Mouse (Mus musculus) Patski (cell line): ENCODE data around the gene Ust. TPM values are rescaled to one million over a fixed set of nuclear protein-coding genes. Genes with fewer than 3 reads are reported as not detected.
"Not testable (repeated sequence)": the region's sequence is repeated elsewhere in the genome, so short reads cannot be mapped to it uniquely, and the experiment has no call there.

ENCODE experiments used
- ATAC-seq: fragments of 100-300 bp; one replicate; pipeline ENCODE4 v1.8.0; 2021
- CTCF ChIA-PET: fragments of 350-600 bp; sonication (Branson Sonifier 250); formaldehyde crosslinking; loops from one replicate; lab custom pipeline; 2022; ENCODE audit warnings: inconsistent platforms; lab: Charles Lee
- POLR2A ChIA-PET: fragments of 350-600 bp; sonication (Branson Sonifier 250); formaldehyde crosslinking; loops from one replicate; lab custom pipeline; 2022; ENCODE audit warnings: antibody characterized with exemption, inconsistent platforms; lab: Charles Lee
- DNase-seq: peaks from one replicate; pipeline ENCODE4 v3.0.0-alpha.2; 2011; ENCODE audit warnings: low read depth, low spot score
- H3K27me3 ChIP-seq: fragments of 371-371 bp; one replicate; pipeline ENCODE4 v1.5.1; 2021
- CTCF ChIP-seq: fragments of 100-300 bp; IDR thresholded peaks from one replicate; pipeline ENCODE4 v1.5.1; 2021
- in situ Hi-C: fragments of 300-500 bp; cut with MboI; formaldehyde crosslinking; loops from 3 replicates; pipeline ENCODE4 v1.11.1; 2018; ENCODE audit warnings: low pct_unique_long_range_greater_than_20kb, mixed read lengths
- polyA plus RNA-seq: library from polyadenylated mRNA; unstranded; gene quantifications from one replicate; pipeline ENCODE4 v1.2.3, GENCODE M21; 2021

Ust gene
- 4.7 TPM for polyA plus RNA-seq

- no peaks in the 10 kb centered on the region for H3K27me3 ChIP-seq
- ChIA-PET POLR2A (no interaction called here), CTCF (interaction anchor here (1.0 kb wide), 2 partner anchors 11 to 13 kb away, joined by 3 to 4 read pairs; no protein-coding TSS in a partner anchor)
- TF ChIP-seq CTCF = no peak
- ATAC-seq = peak; percentile 87
- no peak for DNase-seq
- in situ Hi-C loops = loop anchor here (5.0 to 25.0 kb wide), 3 partner anchors 196 to 706 kb away; no protein-coding TSS in a partner anchor
These were observed at the start of gene Ust for GRCm38 (mm10) chr10:8518141-8519013. Gene Ust, minus strand, starts transcription at chr10:8518825.

DNA sequence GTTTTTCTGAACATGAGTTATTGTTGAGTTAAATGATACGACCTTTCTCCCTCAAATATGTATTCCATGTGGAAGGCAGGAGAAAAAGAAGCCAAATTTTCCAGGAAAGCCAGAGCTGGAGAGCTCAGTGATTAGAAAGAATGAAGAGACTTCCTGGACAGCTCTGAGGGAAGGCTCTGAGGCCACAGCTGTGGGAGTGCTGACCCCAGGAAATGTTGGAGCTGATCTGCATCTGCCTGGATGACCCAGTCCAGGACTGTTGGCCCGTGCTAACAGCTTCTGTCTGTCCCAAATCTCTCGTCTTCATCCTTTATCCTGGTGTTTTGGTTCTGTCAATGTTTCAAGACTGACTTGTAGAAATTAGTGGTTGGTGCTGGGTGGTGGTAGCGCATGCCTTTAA is 42.7 kb upstream of the Ust start:
- CTCF ChIA-PET = no interaction called here
- ATAC-seq = no peak
- POLR2A ChIA-PET = no interaction called here
- no peaks in the 10 kb centered on the region for H3K27me3 ChIP-seq
- DNase-seq = no peak
- no peak for TF ChIP-seq CTCF
- in situ Hi-C loops = no loop called here

GRCm38 (mm10) chr10:8559566-8559965 is 40.9 kb upstream of the Ust start:
- H3K27me3 ChIP-seq, CTCF ChIA-PET, in situ Hi-C loops, ATAC-seq, POLR2A ChIA-PET, DNase-seq: not testable (repeated sequence)

GRCm38 (mm10) chr10:8552239-8552638 is 33.6 kb upstream of the Ust start:
- CTCF ChIA-PET, H3K27me3 ChIP-seq, in situ Hi-C loops, DNase-seq, POLR2A ChIA-PET, ATAC-seq: not testable (repeated sequence)

DNA sequence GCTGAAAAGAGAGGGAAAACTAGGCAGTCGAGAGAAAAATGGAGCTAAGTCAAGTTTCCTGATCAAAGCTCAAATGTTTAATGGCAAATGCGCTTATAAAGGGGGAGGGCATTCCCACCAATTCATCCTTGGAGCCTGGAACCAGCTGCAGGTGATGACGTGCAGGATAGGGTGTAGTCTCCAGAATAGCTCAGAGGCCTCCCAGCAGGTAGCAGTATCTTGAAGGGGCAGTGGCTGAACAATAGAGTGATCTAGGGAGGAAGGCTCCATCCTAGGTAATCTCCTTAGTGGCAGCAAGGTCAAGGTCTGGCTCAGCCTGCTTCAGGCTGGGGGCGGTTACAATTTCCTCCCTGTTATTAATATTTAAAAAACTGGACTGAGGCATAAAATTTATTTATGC is 33.0 kb upstream of the Ust start:
- in situ Hi-C loops, POLR2A ChIA-PET, DNase-seq, ATAC-seq, H3K27me3 ChIP-seq: not testable (repeated sequence)
- CTCF ChIA-PET = interaction anchor here (1.2 kb wide), 1 partner anchor 10 kb away, joined by 3 read pairs; no protein-coding TSS in a partner anchor

DNA sequence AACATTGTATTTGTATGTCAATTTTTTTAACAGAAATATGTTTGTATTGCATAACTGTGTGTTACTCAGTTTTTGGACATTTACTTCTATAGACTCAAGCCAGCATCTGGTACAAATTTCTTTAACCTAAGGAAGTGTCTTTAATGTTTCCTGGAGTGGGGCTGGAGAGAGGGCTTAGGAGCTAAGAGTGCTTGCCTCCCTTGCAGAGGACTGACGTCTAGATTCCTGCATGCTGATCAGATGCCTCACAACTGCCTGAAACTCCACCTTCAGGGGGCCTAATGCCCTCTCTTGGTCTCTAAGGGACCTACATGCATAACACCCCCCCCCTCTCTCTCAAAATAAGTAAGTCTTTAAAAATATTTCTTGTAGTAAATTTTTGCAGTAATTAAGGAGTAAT is 22.9 kb upstream of the Ust start:
- in situ Hi-C loops = no loop called here
- no peak for DNase-seq
- TF ChIP-seq CTCF = no peak
- no peaks in the 10 kb centered on the region for H3K27me3 ChIP-seq
- ChIA-PET CTCF (interaction anchor here (0.6 to 1.0 kb wide), 2 partner anchors 10 to 35 kb away, joined by 3 read pairs; no protein-coding TSS in a partner anchor), POLR2A (no interaction called here)
- no peak for ATAC-seq

GRCm38 (mm10) chr10:8535445-8535844 is 16.8 kb upstream of the Ust start:
- CTCF ChIA-PET = no interaction called here
- ATAC-seq (no peak), DNase-seq (no peak)
- in situ Hi-C loops = no loop called here
- no peaks in the 10 kb centered on the region for H3K27me3 ChIP-seq
- POLR2A ChIA-PET = no interaction called here
- no peak for TF ChIP-seq CTCF

- DNase-seq = no peak
- no peaks in the 10 kb centered on the region for H3K27me3 ChIP-seq
- POLR2A ChIA-PET = interaction anchor here (0.7 kb wide), 1 partner anchor 16 kb away, joined by 5 read pairs; no protein-coding TSS in a partner anchor
- CTCF ChIA-PET = interaction anchor here (0.6 to 1.1 kb wide), 2 partner anchors 13 to 196 kb away, joined by 3 read pairs; partner anchors contain the start of gene Ust
- no peak for ATAC-seq
- in situ Hi-C loops = no loop called here
- TF ChIP-seq CTCF = no peak
These were observed 13.0 kb upstream of the Ust start for GRCm38 (mm10) chr10:8531651-8532050.

DNA sequence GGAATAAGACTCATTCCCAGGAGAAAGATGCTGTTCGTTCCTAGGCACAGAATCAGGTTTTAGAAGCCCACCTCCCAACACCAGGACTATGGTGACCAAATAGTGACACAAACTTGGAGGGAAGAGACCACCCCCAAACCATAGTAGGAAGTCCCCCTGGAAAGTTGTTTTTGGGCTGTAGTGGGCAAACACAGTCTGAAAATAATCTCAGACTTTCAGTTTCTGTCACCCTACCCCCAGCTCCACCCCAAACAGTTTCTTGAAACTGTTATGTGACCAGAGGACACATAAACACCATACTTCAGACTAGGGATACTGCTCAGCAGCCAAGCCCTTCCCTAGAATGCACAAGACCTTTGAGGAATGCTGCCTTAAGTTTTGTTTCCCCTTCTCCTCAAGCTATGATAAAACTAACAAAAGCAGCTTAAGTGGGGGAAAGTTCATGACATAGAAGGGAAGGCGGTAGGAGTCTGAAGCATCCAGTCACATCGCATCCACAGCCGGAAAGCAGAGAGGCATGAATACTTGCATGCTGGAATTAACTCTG is 12.0 kb upstream of the Ust start:
- in situ Hi-C loops = no loop called here
- no peak for DNase-seq
- ATAC-seq = no peak
- H3K27me3 ChIP-seq = no peaks in the 10 kb centered on the region
- ChIA-PET CTCF (interaction anchor here (1.1 kb wide), 1 partner anchor 12 kb away, joined by 3 read pairs; the partner anchor contains the start of gene Ust), POLR2A (no interaction called here)
- no peak for TF ChIP-seq CTCF

GRCm38 (mm10) chr10:8529173-8529572 is 10.5 kb upstream of the Ust start:
- in situ Hi-C loops = loop anchor here (5.0 kb wide), 1 partner anchor 188 kb away; no protein-coding TSS in a partner anchor
- TF ChIP-seq CTCF = peak; percentile 52
- POLR2A ChIA-PET = interaction anchor here (0.6 kb wide), 1 partner anchor 323 kb away, joined by 3 read pairs; no protein-coding TSS in a partner anchor
- no peak for ATAC-seq
- CTCF ChIA-PET = no interaction called here
- H3K27me3 ChIP-seq = no peaks in the 10 kb centered on the region
- no peak for DNase-seq

- no peaks in the 10 kb centered on the region for H3K27me3 ChIP-seq
- ChIA-PET POLR2A (no interaction called here), CTCF (no interaction called here)
- in situ Hi-C loops = loop anchor here (5.0 kb wide), 1 partner anchor 192 kb away; no protein-coding TSS in a partner anchor
- no peak for TF ChIP-seq CTCF
- ATAC-seq = no peak
- DNase-seq = no peak
These were observed 6.7 kb upstream of the Ust start for GRCm38 (mm10) chr10:8525354-8525753.
